Mouse (Mus musculus) spleen, adult 2 months (tissue): Measurements from ENCODE around the gene Clk4. TPM values are rescaled to one million over a fixed set of nuclear protein-coding genes. Genes with fewer than 3 reads are reported as not detected.

Experiments used
- DNase-seq, 2 experiments: peaks; one replicate each; pipeline versions ENCODE4 v3.0.0 to v3.0.0-alpha.2; 2012 to 2021; ENCODE audit warnings: low spot score in 2 of 2, low read depth in 1 of 2
- H3K27ac ChIP-seq: fragments of 200-500 bp; 2 replicates; pipeline ENCODE4 v1.5.1; 2012; ENCODE audit warnings: low read length, inconsistent platforms; ENCODE audit not compliant: insufficient read depth
- H3K27me3 ChIP-seq: fragments of 200-500 bp; 2 replicates; pipeline ENCODE4 v1.6.1; 2012; ENCODE audit warnings: mild to moderate bottlenecking, moderate library complexity, low read length, inconsistent platforms; ENCODE audit not compliant: control insufficient read depth, insufficient read depth
- H3K36me3 ChIP-seq: fragments of 200-500 bp; 2 replicates; pipeline ENCODE4 v1.6.1; 2012; ENCODE audit warnings: mild to moderate bottlenecking, low read length, inconsistent platforms; ENCODE audit not compliant: control insufficient read depth, insufficient read depth
- H3K4me1 ChIP-seq: fragments of 200-500 bp; 2 replicates; pipeline ENCODE4 v1.6.1; 2011; ENCODE audit warnings: inconsistent platforms; ENCODE audit not compliant: control insufficient read depth, insufficient read depth, insufficient read length
- H3K4me3 ChIP-seq: fragments of 200-500 bp; 2 replicates; pipeline ENCODE4 v1.5.1; 2011; ENCODE audit warnings: mild to moderate bottlenecking, inconsistent platforms; ENCODE audit not compliant: insufficient read depth, insufficient read length; ENCODE audit errors: extremely low read depth
- CTCF ChIP-seq: fragments of 200-500 bp; IDR thresholded peaks from 2 replicates; pipeline ENCODE4 v1.5.1; 2011; ENCODE audit warnings: mild to moderate bottlenecking, inconsistent platforms; ENCODE audit not compliant: insufficient read depth, insufficient read length, insufficient replicate concordance; ENCODE audit errors: extremely low read depth
- POLR2A ChIP-seq: fragments of 200-500 bp; IDR thresholded peaks from 2 replicates; pipeline ENCODE4 v1.6.1; 2011; ENCODE audit warnings: low read depth, low read length, inconsistent platforms
- WGBS: fragments of 180-500 bp; shearing (Covaris S2); methylation state at CpG from one replicate; pipeline ENCODE4 v1.1.7; 2018; 5-methylcytosine and 5-hydroxymethylcytosine counted together
- polyA plus RNA-seq: library from polyadenylated mRNA; depleted of rRNA; stranded (reverse); fragments of >200 nt; gene quantifications from 2 replicates; pipeline ENCODE4 v1.2.3, GENCODE M21; 2012

Clk4 gene
- polyA plus RNA-seq, 1 experiment: 24.3 TPM

- Histone ChIP-seq H3K4me3 (peak overlapping the region; percentile 61; the same call in 1 of the 2 replicates), H3K36me3 (no peaks in the 10 kb centered on the region), H3K27ac (no peak overlapping the region), H3K27me3 (peaks cover 6% of the 10 kb centered on the region), H3K4me1 (peaks cover 3% of the 10 kb centered on the region)
- DNase-seq: peak in 1 of 2 experiments; percentile 6
- TF ChIP-seq POLR2A: no peak
- no peak for TF ChIP-seq CTCF
- WGBS: 5% methylated on average over 74 of the region's 74 CpGs
Observed at GRCm38 (mm10) chr11:51290066-51290955, 28.8 kb downstream of the Clk4 start.

- Histone ChIP-seq H3K4me1 (peaks cover 3% of the 10 kb centered on the region), H3K27ac (no peak overlapping the region), H3K27me3 (peaks cover 6% of the 10 kb centered on the region), H3K4me3 (no peak overlapping the region), H3K36me3 (no peaks in the 10 kb centered on the region)
- 57% methylated on average over 2 of the region's 2 CpGs for WGBS
- TF ChIP-seq CTCF (no peak), POLR2A (no peak)
- no peak for DNase-seq
Observed at GRCm38 (mm10) chr11:51293956-51294530, 32.5 kb downstream of the Clk4 start.

- DNase-seq: no peak
- no peaks in the 10 kb centered on the region for H3K4me1 ChIP-seq
- TF ChIP-seq POLR2A: no peak
- TF ChIP-seq CTCF: no peak
- H3K27ac ChIP-seq: no peak overlapping the region
- no peaks in the 10 kb centered on the region for H3K27me3 ChIP-seq
- no peak overlapping the region for H3K4me3 ChIP-seq
- H3K36me3 ChIP-seq: no peaks in the 10 kb centered on the region
- 75% methylated on average over 3 of the region's 3 CpGs for WGBS
Observed at GRCm38 (mm10) chr11:51295742-51296141, 34.2 kb downstream of the Clk4 start.

GRCm38 (mm10) chr11:51298691-51299090 lies 37.2 kb downstream of the Clk4 start:
- H3K4me3 ChIP-seq: no peak overlapping the region
- no peak overlapping the region for H3K27ac ChIP-seq
- no peaks in the 10 kb centered on the region for H3K27me3 ChIP-seq
- H3K4me1 ChIP-seq: no peaks in the 10 kb centered on the region
- DNase-seq: no peak
- 84% methylated on average over 4 of the region's 4 CpGs for WGBS
- no peak for TF ChIP-seq POLR2A
- no peak for TF ChIP-seq CTCF
- H3K36me3 ChIP-seq: no peaks in the 10 kb centered on the region

GRCm38 (mm10) chr11:51302396-51302795 lies 40.9 kb downstream of the Clk4 start:
- Histone ChIP-seq H3K36me3 (no peaks in the 10 kb centered on the region), H3K4me3 (no peak overlapping the region), H3K4me1 (no peaks in the 10 kb centered on the region), H3K27me3 (no peaks in the 10 kb centered on the region; the same call in 1 of the 2 replicates), H3K27ac (no peak overlapping the region)
- TF ChIP-seq CTCF: no peak
- no peak for TF ChIP-seq POLR2A
- no peak for DNase-seq
- WGBS: 84% methylated on average over 5 of the region's 5 CpGs

DNA sequence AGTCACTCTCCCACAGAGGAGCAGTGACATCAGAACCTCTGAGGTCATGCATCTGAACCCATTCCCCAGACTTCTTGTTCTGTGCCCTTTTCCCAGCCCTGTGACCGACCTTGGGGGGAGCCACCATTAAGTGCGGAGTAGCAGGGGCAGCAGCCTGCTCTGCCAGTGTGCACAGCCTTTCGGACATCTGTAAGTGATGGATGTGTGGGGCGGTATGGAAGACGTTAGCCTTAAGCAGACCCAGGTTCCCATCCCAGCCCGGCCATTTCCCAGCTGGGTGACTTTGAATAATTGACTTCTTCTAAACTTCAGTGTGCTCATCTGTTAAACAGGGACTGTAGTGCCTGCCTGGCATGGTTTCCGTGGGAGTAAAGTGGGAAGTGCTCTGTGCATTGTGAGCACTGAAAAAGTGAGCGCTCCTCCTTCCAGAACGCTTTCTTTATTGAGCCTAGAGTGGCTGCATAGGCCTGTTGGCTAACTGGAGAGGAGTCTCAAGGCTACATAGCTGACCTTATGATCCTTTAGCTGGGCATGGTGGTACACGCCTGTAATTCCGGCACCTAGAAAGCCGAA lies 42.5 kb downstream of the Clk4 start:
- DNase-seq: no peak
- H3K27me3 ChIP-seq: no peaks in the 10 kb centered on the region; the same call in 1 of the 2 replicates
- H3K27ac ChIP-seq: no peak overlapping the region
- no peaks in the 10 kb centered on the region for H3K4me1 ChIP-seq
- no peaks in the 10 kb centered on the region for H3K36me3 ChIP-seq
- 83% methylated on average over 12 of the region's 12 CpGs for WGBS
- TF ChIP-seq POLR2A (no peak), CTCF (no peak)
- no peak overlapping the region for H3K4me3 ChIP-seq
